Mouse (Mus musculus) kidney, embryonic 16.5 days (tissue): ENCODE measurements at regions not wholly inside any gene's neighbourhood (a gene's known extent, or its start where the extent isn't known, plus 50 kb on each side); places are given as distances from the start of the nearest gene placed in this dataset.
A peak's percentile ranks its signal among the peaks of the same experiment; 100 is the strongest.

Experiments used
- ATAC-seq: fragments of 200-750 bp; cut with Nextera tagmentation; 2 replicates; pipeline ENCODE4 v1.8.0; 2017; ENCODE audit warnings: moderate TSS enrichment; ENCODE audit not compliant: low FRiP score, low TSS enrichment
- H3K27ac ChIP-seq: fragments of 300-500 bp; sonication (generic); 2 replicates; pipeline ENCODE4 v1.5.1; 2014; ENCODE audit warnings: low read length
- H3K27me3 ChIP-seq: fragments of 300-500 bp; sonication (generic); 2 replicates; pipeline ENCODE4 v1.6.1; 2014; ENCODE audit warnings: low read length, control low read depth, mixed read lengths; ENCODE audit not compliant: insufficient read depth
- H3K36me3 ChIP-seq: fragments of 300-500 bp; sonication (generic); 2 replicates; pipeline ENCODE4 v1.6.1; 2014; ENCODE audit warnings: low read length, control low read depth, mixed read lengths; ENCODE audit not compliant: insufficient read depth
- H3K4me1 ChIP-seq: fragments of 300-500 bp; sonication (generic); 2 replicates; pipeline ENCODE4 v1.6.1; 2014; ENCODE audit warnings: low read length, control low read depth, mixed read lengths; ENCODE audit not compliant: insufficient read depth
- H3K4me2 ChIP-seq: fragments of 300-500 bp; sonication (generic); replicated peaks from 2 replicates; pipeline ENCODE4 v1.6.1; 2014; ENCODE audit warnings: low read depth, low read length
- H3K4me3 ChIP-seq: fragments of 300-500 bp; sonication (generic); 2 replicates; pipeline ENCODE4 v1.5.1; 2014; ENCODE audit warnings: mild to moderate bottlenecking, low read length
- H3K9ac ChIP-seq: fragments of 300-500 bp; sonication (generic); replicated peaks from 2 replicates; pipeline ENCODE4 v1.6.1; 2014; ENCODE audit warnings: low read length
- H3K9me3 ChIP-seq: fragments of 300-500 bp; sonication (generic); 2 replicates; pipeline ENCODE4 v1.6.1; 2016; ENCODE audit warnings: low read length, control low read depth
- WGBS: fragments of 180-500 bp; shearing (Covaris S2); extraction: QIAGEN DNeasy Blood & Tissue Kit; methylation state at CpG from one replicate; pipeline ENCODE4 v1.1.7; 2014; 5-methylcytosine and 5-hydroxymethylcytosine counted together

DNA sequence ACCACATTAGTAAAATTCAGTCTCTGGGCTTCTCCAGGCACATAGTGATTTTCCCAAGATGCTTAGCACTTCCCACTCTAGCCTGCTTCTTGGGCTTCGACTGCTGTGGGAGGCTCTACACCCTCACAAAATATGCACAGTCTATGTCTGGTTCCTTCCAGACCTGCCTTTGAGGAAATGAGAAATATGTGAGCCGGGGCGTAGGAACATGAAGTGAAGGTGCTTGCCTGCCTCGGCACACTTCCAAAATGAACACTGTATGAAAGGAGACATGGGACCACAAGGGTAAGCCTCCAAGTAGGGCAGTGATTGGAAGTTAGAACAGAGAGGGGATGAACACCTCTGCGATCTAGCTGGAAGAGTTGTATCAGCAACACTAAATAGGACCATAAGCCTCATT, 54.5 kb downstream of the Gm10260 start:
- ATAC-seq: no peak

DNA sequence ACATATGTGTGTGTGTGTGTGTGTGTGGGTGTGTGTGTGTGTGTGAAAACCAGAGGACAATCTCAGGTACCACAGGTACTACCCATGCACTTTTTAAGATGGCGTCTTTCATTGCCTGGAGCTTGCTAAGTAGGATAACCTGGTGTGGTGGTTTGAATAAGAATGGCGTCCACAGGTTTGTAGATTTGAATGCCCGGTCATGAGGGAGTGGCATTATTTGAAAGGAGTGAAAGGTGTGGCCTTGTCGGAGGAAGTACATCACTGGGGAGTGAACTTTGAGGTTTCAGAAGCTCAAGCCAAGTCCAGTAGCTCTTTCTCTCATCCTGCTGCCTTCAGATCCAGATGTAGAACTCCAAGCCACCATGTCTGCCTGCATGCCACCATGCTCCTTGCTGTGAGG, 55.9 kb downstream of the Gm10260 start:
- H3K36me3 ChIP-seq: no peaks in the 10 kb centered on the region
- H3K9me3 ChIP-seq: no peaks in the 10 kb centered on the region; the same call in 1 of the 2 replicates
- H3K27ac ChIP-seq: no peak overlapping the region
- WGBS: 92% methylated on average over 4 of the region's 4 CpGs
- H3K4me2 ChIP-seq: no peak overlapping the region
- H3K4me3 ChIP-seq: no peak overlapping the region
- H3K27me3 ChIP-seq: no peaks in the 10 kb centered on the region
- no peaks in the 10 kb centered on the region for H3K4me1 ChIP-seq
- no peak for ATAC-seq
- H3K9ac ChIP-seq: no peak overlapping the region

More for the DNA sequence above, 54.5 kb downstream of the Gm10260 start:
- no peaks in the 10 kb centered on the region for H3K27me3 ChIP-seq
- no peak overlapping the region for H3K27ac ChIP-seq
- WGBS: 95% methylated on average over 5 of the region's 5 CpGs
- H3K4me2 ChIP-seq: no peak overlapping the region
- H3K9me3 ChIP-seq: no peaks in the 10 kb centered on the region; the same call in 1 of the 2 replicates
- no peaks in the 10 kb centered on the region for H3K4me1 ChIP-seq
- H3K9ac ChIP-seq: no peak overlapping the region
- no peak overlapping the region for H3K4me3 ChIP-seq
- H3K36me3 ChIP-seq: no peaks in the 10 kb centered on the region

DNA sequence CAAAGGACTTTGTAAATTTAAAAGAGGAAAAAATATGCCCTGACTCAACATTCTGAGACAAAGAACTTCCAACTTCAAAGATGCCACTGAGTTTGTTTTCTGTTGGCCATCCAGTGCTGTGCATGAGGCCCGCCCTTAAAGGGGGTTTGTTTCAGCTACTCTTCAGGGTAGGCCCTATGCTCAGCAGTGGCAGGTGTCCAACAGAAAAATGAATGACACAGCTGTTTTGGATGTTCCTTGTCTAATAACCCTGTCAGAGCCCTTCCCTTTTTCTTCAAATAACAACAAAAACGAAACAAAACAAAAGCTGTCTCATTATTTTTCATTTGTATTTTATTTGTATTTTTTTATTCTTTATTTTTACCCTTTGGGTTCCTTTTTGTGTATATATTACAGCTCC, 61.5 kb downstream of the Gm10260 start:
- no peaks in the 10 kb centered on the region for H3K9me3 ChIP-seq
- H3K4me2 ChIP-seq: no peak overlapping the region
- H3K4me1 ChIP-seq: no peaks in the 10 kb centered on the region
- WGBS: 90% methylated on average over 2 of the region's 2 CpGs
- no peak overlapping the region for H3K27ac ChIP-seq
- no peak overlapping the region for H3K9ac ChIP-seq
- H3K4me3 ChIP-seq: no peak overlapping the region
- H3K27me3 ChIP-seq: no peaks in the 10 kb centered on the region
- H3K36me3 ChIP-seq: no peaks in the 10 kb centered on the region
- ATAC-seq: no peak

DNA sequence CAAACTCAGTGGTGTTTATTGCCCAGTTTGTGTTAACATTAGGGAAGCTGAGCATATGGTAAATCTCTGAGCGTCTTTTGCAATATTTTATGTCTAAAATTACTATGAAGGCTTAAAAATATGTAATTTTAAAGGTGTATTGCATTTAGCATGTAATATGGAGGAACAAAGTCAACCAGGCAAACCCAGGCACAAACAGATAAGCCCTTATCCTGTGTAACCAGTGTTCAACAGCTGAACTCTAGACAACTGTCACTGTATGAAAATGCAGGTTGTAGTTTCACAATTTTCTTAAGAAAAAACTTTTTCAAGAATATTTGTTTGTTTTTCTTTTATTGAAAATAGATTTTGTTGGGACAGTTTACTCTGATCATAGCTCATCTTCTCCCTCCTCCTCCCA, 62.1 kb downstream of the Gm10260 start:
- H3K9ac ChIP-seq: no peak overlapping the region
- H3K36me3 ChIP-seq: no peaks in the 10 kb centered on the region
- 96% methylated on average over 1 of the region's 1 CpGs for WGBS
- ATAC-seq: no peak
- no peak overlapping the region for H3K4me2 ChIP-seq
- H3K27ac ChIP-seq: no peak overlapping the region
- H3K27me3 ChIP-seq: no peaks in the 10 kb centered on the region
- no peaks in the 10 kb centered on the region for H3K9me3 ChIP-seq
- H3K4me3 ChIP-seq: no peak overlapping the region
- H3K4me1 ChIP-seq: no peaks in the 10 kb centered on the region

DNA sequence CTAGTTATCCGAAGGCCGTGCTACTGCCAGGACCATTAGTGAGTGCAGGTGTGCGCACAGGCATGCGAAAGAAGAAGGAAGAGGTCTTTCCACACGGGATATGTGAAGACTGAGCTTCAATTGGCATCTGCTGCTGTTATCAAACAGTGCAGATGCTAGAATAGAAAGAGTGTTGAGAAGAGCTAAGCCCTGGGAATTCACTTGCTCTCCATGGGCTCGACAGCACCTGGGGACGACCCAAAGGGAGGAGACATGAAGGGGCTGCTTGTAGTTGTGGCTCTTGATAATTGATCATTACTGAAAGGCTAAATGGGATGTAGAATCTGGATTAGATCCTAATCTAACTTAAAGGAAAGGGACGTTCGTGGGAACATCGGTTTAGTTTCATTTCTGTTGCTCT, 63.2 kb downstream of the Gm10260 start:
- Histone ChIP-seq H3K9me3 (no peaks in the 10 kb centered on the region), H3K27ac (no peak overlapping the region), H3K9ac (no peak overlapping the region), H3K4me3 (no peak overlapping the region), H3K4me1 (no peaks in the 10 kb centered on the region), H3K27me3 (no peaks in the 10 kb centered on the region), H3K36me3 (no peaks in the 10 kb centered on the region), H3K4me2 (no peak overlapping the region)
- no peak for ATAC-seq
- 90% methylated on average over 10 of the region's 10 CpGs for WGBS

DNA sequence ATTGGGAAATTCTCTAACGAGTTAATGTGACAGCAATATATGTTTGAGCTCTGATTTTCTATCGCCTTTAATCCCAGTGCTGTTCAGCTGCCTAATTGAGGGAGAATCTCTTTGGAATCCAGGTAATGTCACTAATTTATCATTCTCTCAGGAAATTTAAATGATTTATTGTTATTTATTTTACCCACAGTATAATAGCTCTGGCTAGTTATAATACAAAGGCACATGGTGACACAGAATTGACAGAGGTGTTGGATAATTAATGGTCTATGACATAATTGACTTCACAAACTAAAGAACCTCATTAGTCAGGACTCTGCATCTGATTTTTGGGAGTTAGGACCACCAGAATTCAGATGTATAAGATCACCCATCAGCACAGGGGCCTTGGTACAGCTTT, 65.4 kb downstream of the Gm10260 start:
- H3K9ac ChIP-seq: no peak overlapping the region
- H3K27ac ChIP-seq: no peak overlapping the region
- no peaks in the 10 kb centered on the region for H3K36me3 ChIP-seq
- 66% methylated on average over 2 of the region's 2 CpGs for WGBS
- H3K4me3 ChIP-seq: no peak overlapping the region
- H3K4me2 ChIP-seq: no peak overlapping the region
- H3K27me3 ChIP-seq: no peaks in the 10 kb centered on the region
- ATAC-seq: no peak
- H3K9me3 ChIP-seq: no peaks in the 10 kb centered on the region
- H3K4me1 ChIP-seq: no peaks in the 10 kb centered on the region

DNA sequence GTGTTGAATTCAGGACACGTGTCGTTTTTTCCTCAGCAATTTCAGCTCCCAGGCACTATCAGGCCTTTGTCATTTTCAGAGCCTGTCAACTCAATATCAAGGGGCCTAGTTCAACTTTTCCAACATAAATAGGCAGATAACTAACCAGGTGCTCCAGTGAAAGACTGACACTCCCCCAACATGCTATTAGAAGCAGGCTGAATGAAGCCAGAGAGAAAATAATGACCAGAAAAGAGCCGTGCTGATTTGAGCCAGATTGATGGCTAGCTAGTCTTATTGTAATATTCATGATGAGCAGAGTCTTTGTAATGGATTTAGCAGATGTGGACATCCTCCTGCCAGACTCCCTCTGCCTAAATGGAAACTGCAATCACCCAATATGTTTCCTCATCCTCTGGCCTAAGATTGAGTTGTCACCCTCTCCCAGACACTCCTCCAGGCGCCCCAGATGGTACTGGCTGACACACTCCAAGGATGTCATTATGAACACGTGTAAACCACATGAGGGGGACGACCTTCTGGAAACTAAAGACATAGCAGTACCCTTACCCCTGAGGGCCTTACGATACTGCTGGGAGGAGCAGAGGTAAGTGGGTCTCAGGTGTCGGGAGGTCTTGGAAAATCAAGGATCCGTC, 66.0 kb downstream of the Gm10260 start:
- 55% methylated on average over 9 of the region's 9 CpGs for WGBS
- H3K27ac ChIP-seq: no peak overlapping the region
- no peaks in the 10 kb centered on the region for H3K4me1 ChIP-seq
- H3K9ac ChIP-seq: no peak overlapping the region
- no peak for ATAC-seq
- H3K27me3 ChIP-seq: no peaks in the 10 kb centered on the region
- H3K4me3 ChIP-seq: no peak overlapping the region
- H3K36me3 ChIP-seq: no peaks in the 10 kb centered on the region
- H3K4me2 ChIP-seq: no peak overlapping the region
- no peaks in the 10 kb centered on the region for H3K9me3 ChIP-seq

DNA sequence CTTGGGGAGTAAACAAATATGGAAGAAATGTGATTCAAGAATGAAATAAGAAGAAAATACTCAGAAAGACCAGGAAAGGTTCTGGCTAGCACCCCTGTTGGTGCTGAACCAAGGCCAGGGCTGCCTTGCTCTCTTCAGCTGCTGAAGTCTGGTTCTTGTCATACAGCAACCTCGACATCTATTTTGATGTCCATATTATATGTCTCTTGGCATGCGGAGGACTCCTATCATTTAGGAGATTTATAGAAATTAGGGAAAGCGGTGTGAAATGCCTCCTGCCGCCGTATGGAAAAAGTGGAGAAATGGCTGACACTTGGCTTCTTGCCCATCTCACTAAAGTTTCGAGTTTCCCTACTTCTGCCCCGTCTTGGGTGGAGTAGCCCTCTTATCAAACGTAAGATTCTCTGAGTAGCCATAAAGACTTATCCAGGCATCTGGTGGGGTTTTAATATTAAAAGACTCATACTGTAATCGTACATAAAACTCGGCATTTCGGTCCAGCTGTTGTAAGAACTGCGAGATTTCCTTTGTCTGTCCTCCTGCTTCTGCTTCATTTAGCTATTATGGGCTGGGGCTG, 72.0 kb downstream of the Gm10260 start:
- no peaks in the 10 kb centered on the region for H3K9me3 ChIP-seq
- no peak overlapping the region for H3K4me3 ChIP-seq
- H3K4me2 ChIP-seq: no peak overlapping the region
- H3K9ac ChIP-seq: no peak overlapping the region
- no peak overlapping the region for H3K27ac ChIP-seq
- 68% methylated on average over 12 of the region's 12 CpGs for WGBS
- no peak for ATAC-seq
- H3K36me3 ChIP-seq: no peaks in the 10 kb centered on the region
- H3K4me1 ChIP-seq: no peaks in the 10 kb centered on the region
- H3K27me3 ChIP-seq: no peaks in the 10 kb centered on the region

DNA sequence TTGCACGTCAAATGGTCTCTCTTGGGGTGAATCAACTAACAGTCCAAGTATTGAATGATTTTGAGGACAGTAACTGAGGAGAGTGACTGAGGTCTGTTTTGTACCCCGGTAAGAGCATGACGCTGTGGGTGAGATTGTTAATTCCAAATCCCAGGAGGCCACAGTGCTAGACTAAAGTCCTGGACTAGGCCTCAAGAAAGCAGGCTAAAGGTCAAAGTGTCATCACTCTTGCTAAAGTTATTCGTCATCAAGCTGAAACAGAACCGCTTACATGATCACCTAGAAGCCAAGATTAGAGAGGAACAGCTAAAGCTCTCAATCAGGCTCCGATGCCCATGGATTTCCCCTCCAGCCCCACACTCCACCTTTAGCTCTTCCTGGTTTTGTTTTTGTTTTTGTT, 76.6 kb downstream of the Gm10260 start:
- no peaks in the 10 kb centered on the region for H3K9me3 ChIP-seq
- H3K27ac ChIP-seq: no peak overlapping the region
- H3K4me1 ChIP-seq: peaks cover 8% of the 10 kb centered on the region
- no peaks in the 10 kb centered on the region for H3K36me3 ChIP-seq
- no peak for ATAC-seq
- no peak overlapping the region for H3K9ac ChIP-seq
- H3K4me2 ChIP-seq: no peak overlapping the region
- no peak overlapping the region for H3K4me3 ChIP-seq
- H3K27me3 ChIP-seq: no peaks in the 10 kb centered on the region
- 89% methylated on average over 6 of the region's 6 CpGs for WGBS

DNA sequence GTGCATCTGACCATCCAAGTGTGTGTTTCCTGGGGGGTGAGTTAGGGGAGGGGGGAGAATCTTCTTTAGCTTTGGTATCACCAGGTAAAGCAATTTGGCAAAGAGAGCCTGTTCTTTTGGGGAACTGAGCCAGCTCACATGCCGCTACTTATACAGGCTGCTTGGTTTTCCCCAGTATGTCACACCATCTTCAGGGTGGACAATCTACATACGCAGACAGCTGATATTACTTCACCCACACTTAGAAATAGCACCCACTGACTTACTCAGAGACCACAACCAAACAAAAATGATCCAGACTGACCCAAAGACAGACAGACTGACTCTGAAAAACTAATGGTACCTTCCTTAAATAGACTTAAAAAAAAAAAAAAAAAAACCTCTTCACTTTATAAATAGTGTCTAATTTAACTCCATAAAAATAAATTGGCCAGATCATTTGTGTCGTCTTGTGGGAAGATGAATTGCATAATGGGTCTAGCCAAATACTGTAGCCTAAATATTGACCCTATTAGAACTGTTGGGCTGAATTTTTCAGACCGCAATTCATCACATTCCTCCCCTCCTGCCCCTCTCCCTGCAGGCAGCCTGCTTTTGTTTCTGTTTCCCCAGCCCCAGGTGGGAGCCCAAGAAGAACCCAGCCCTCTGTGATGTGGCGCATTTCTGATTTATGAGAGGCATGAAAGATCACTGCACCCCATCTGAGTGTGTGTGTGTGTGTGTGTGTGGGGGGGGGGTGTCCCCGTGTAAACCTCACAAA, 79.0 kb downstream of the Gm10260 start:
- Histone ChIP-seq H3K4me3 (no peak overlapping the region), H3K27me3 (no peaks in the 10 kb centered on the region), H3K36me3 (no peaks in the 10 kb centered on the region), H3K9ac (no peak overlapping the region), H3K4me1 (peaks cover 8% of the 10 kb centered on the region), H3K4me2 (no peak overlapping the region), H3K27ac (no peak overlapping the region), H3K9me3 (no peaks in the 10 kb centered on the region)
- peak; percentile 19; the same call in 1 of the 2 replicates for ATAC-seq
- 43% methylated on average over 6 of the region's 6 CpGs for WGBS
